Mouse (Mus musculus): Measurements from ENCODE around the gene Clec4e. TPM values are rescaled to one million over a fixed set of nuclear protein-coding genes. Genes with fewer than 3 reads are reported as not detected.

Gene Clec4e
- polyA plus RNA-seq, 1 experiment from 2014 or later: 1.1 TPM

GRCm38 (mm10) chr6:123288931-123289330 lies 739 bp downstream of the Clec4e start:
- no peak overlapping the region for H3K4me2 ChIP-seq (replicated peaks; ENCODE audit: low read depth, low read length)
- TF ChIP-seq CTCF (IDR thresholded peaks at IDR 0.05) (no peak), EP300 (IDR thresholded peaks at IDR 0.05) (no peak)
- no peaks in the 10 kb centered on the region for H3K9me3 ChIP-seq (ENCODE audit: low read length)
- no peaks in the 10 kb centered on the region for H3K36me3 ChIP-seq (ENCODE audit: insufficient read depth, low read length)
- no peak overlapping the region for H3K27ac ChIP-seq (ENCODE audit: low read length)
- 70% methylated on average over 10 of the region's 10 CpGs for WGBS
- ATAC-seq (no peak), DNase-seq (ENCODE audit: low spot score) (no peak)
- H3K4me3 ChIP-seq (ENCODE audit: low read depth, low read length): no peak overlapping the region
- H3K4me1 ChIP-seq (ENCODE audit: insufficient read depth, low read depth, low read length): no peaks in the 10 kb centered on the region
- H3K27me3 ChIP-seq (replicated peaks; ENCODE audit: insufficient read depth, low read length): no peaks in the 10 kb centered on the region
- no peak overlapping the region for H3K9ac ChIP-seq (replicated peaks; ENCODE audit: low read depth)

DNA sequence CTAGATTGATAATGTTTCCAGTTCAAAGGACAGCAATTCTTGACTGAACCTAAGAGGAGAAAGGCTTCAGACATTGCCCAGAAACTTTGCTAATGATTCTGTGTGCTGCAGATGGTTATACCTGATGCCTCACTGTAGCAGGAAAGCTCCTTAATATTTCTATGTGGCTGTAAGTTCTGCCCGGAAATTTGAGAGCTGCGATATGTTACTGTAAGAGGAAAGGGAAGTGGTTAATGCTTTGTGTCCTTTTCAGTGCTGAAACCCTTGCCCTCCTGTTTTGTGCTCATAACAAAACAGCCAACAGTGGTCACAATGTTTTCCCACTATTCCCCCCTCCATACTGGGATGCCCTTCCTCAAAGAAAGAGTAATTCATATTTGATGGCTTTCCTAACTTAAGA lies 3.4 kb downstream of the Clec4e start:
- no peaks in the 10 kb centered on the region for H3K4me1 ChIP-seq (ENCODE audit: insufficient read depth, low read depth, low read length)
- H3K9ac ChIP-seq (replicated peaks; ENCODE audit: low read depth): no peak overlapping the region
- no peak overlapping the region for H3K4me3 ChIP-seq (ENCODE audit: low read depth, low read length)
- H3K9me3 ChIP-seq (ENCODE audit: low read length): no peaks in the 10 kb centered on the region
- H3K36me3 ChIP-seq (ENCODE audit: insufficient read depth, low read length): no peaks in the 10 kb centered on the region
- H3K27ac ChIP-seq (ENCODE audit: low read length): no peak overlapping the region
- H3K4me2 ChIP-seq (replicated peaks; ENCODE audit: low read depth, low read length): no peak overlapping the region
- TF ChIP-seq EP300 (IDR thresholded peaks at IDR 0.05) (no peak), CTCF (IDR thresholded peaks at IDR 0.05) (no peak)
- no peaks in the 10 kb centered on the region for H3K27me3 ChIP-seq (replicated peaks; ENCODE audit: insufficient read depth, low read length)
- ATAC-seq (no peak), DNase-seq (ENCODE audit: low spot score) (no peak)
- WGBS: 81% methylated on average over 2 of the region's 2 CpGs

- Histone ChIP-seq H3K4me3 (ENCODE audit: low read depth, low read length) (no peak overlapping the region), H3K27ac (ENCODE audit: low read length) (no peak overlapping the region), H3K27me3 (replicated peaks; ENCODE audit: insufficient read depth, low read length) (no peaks in the 10 kb centered on the region), H3K9ac (replicated peaks; ENCODE audit: low read depth) (no peak overlapping the region), H3K4me2 (replicated peaks; ENCODE audit: low read depth, low read length) (no peak overlapping the region), H3K36me3 (ENCODE audit: insufficient read depth, low read length) (no peaks in the 10 kb centered on the region), H3K4me1 (ENCODE audit: insufficient read depth, low read depth, low read length) (no peaks in the 10 kb centered on the region), H3K9me3 (ENCODE audit: low read length) (no peaks in the 10 kb centered on the region)
- ATAC-seq (no peak), DNase-seq (ENCODE audit: low spot score) (no peak)
- WGBS: 74% methylated on average over 2 of the region's 2 CpGs
- TF ChIP-seq EP300 (IDR thresholded peaks at IDR 0.05): no peak
- TF ChIP-seq CTCF (IDR thresholded peaks at IDR 0.05): no peak
Measured at GRCm38 (mm10) chr6:123279443-123279842, 10.2 kb downstream of the Clec4e start.

- DNase-seq (ENCODE audit: low spot score): no peak
- Histone ChIP-seq H3K4me1 (ENCODE audit: insufficient read depth, low read depth, low read length) (no peaks in the 10 kb centered on the region), H3K27me3 (replicated peaks; ENCODE audit: insufficient read depth, low read length) (no peaks in the 10 kb centered on the region), H3K4me2 (replicated peaks; ENCODE audit: low read depth, low read length) (no peak overlapping the region), H3K4me3 (ENCODE audit: low read depth, low read length) (no peak overlapping the region), H3K36me3 (ENCODE audit: insufficient read depth, low read length) (no peaks in the 10 kb centered on the region), H3K9me3 (ENCODE audit: low read length) (no peaks in the 10 kb centered on the region), H3K27ac (ENCODE audit: low read length) (no peak overlapping the region), H3K9ac (replicated peaks; ENCODE audit: low read depth) (no peak overlapping the region)
- 68% methylated on average over 5 of the region's 5 CpGs for WGBS
- no peak for ATAC-seq
- TF ChIP-seq EP300 (IDR thresholded peaks at IDR 0.05) (no peak), CTCF (IDR thresholded peaks at IDR 0.05) (no peak)
Measured at GRCm38 (mm10) chr6:123266945-123267344, 22.7 kb downstream of the Clec4e start.

- TF ChIP-seq EP300 (IDR thresholded peaks at IDR 0.05) (no peak), CTCF (IDR thresholded peaks at IDR 0.05) (no peak)
- H3K9ac ChIP-seq (replicated peaks; ENCODE audit: low read depth): no peak overlapping the region
- H3K4me3 ChIP-seq (ENCODE audit: low read depth, low read length): no peak overlapping the region
- H3K36me3 ChIP-seq (ENCODE audit: insufficient read depth, low read length): no peaks in the 10 kb centered on the region
- no peaks in the 10 kb centered on the region for H3K9me3 ChIP-seq (ENCODE audit: low read length)
- no peak overlapping the region for H3K4me2 ChIP-seq (replicated peaks; ENCODE audit: low read depth, low read length)
- no peak overlapping the region for H3K27ac ChIP-seq (ENCODE audit: low read length)
- DNase-seq (ENCODE audit: low spot score) (peak; percentile 30), ATAC-seq (no peak)
- H3K27me3 ChIP-seq (replicated peaks; ENCODE audit: insufficient read depth, low read length): no peaks in the 10 kb centered on the region
- H3K4me1 ChIP-seq (ENCODE audit: insufficient read depth, low read depth, low read length): no peaks in the 10 kb centered on the region
- 81% methylated on average over 4 of the region's 4 CpGs for WGBS
Measured at GRCm38 (mm10) chr6:123265809-123266208, 23.9 kb downstream of the Clec4e start.

DNA sequence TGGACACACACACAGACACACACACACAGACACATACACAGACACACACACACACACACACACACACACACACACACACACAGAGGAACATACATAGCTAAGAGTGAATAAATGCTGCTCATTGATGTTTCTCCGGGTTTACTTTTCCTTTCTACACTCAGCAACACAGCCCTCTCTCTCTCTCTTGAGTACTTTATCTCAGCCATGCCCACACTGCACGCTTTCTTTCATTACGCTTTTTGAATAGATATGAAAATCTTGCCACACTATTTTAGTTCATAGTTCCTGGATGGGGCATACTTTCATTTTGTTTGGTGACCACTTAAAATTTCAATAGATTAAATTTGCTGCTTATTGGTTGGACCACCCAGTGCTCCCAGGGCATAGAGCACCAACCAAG lies 25.5 kb downstream of the Clec4e start:
- Histone ChIP-seq H3K27me3 (replicated peaks; ENCODE audit: insufficient read depth, low read length) (no peaks in the 10 kb centered on the region), H3K9ac (replicated peaks; ENCODE audit: low read depth) (no peak overlapping the region), H3K36me3 (ENCODE audit: insufficient read depth, low read length) (no peaks in the 10 kb centered on the region), H3K9me3 (ENCODE audit: low read length) (no peaks in the 10 kb centered on the region), H3K27ac (ENCODE audit: low read length) (no peak overlapping the region), H3K4me1 (ENCODE audit: insufficient read depth, low read depth, low read length) (no peaks in the 10 kb centered on the region), H3K4me2 (replicated peaks; ENCODE audit: low read depth, low read length) (no peak overlapping the region), H3K4me3 (ENCODE audit: low read depth, low read length) (no peak overlapping the region)
- TF ChIP-seq EP300 (IDR thresholded peaks at IDR 0.05) (no peak), CTCF (IDR thresholded peaks at IDR 0.05) (no peak)
- DNase-seq (ENCODE audit: low spot score) (no peak), ATAC-seq (no peak)
- 79% methylated on average over 3 of the region's 3 CpGs for WGBS

GRCm38 (mm10) chr6:123261555-123262161 lies 28.0 kb downstream of the Clec4e start, which contains the start of gene Clec4d:
Gene Clec4d (plus strand): TSS chr6:123262111.
- Histone ChIP-seq H3K9ac (replicated peaks; ENCODE audit: low read depth) (no peak within 1 kb of the TSS), H3K4me1 (ENCODE audit: insufficient read depth, low read depth, low read length) (no peaks in the 10 kb centered on the region), H3K9me3 (ENCODE audit: low read length) (no peaks in the 10 kb centered on the region), H3K27me3 (replicated peaks; ENCODE audit: insufficient read depth, low read length) (no peaks in the 10 kb centered on the region), H3K27ac (ENCODE audit: low read length) (no peak within 1 kb of the TSS), H3K4me2 (replicated peaks; ENCODE audit: low read depth, low read length) (no peak within 1 kb of the TSS), H3K4me3 (ENCODE audit: low read depth, low read length) (no peak within 1 kb of the TSS), H3K36me3 (ENCODE audit: insufficient read depth, low read length) (no peaks in the 10 kb centered on the region)
- ATAC-seq (no peak), DNase-seq (ENCODE audit: low spot score) (no peak)
- 70% methylated on average over 4 of the region's 4 CpGs for WGBS
- TF ChIP-seq CTCF (IDR thresholded peaks at IDR 0.05) (no peak), EP300 (IDR thresholded peaks at IDR 0.05) (no peak)
